In the genomic region with DNA sequence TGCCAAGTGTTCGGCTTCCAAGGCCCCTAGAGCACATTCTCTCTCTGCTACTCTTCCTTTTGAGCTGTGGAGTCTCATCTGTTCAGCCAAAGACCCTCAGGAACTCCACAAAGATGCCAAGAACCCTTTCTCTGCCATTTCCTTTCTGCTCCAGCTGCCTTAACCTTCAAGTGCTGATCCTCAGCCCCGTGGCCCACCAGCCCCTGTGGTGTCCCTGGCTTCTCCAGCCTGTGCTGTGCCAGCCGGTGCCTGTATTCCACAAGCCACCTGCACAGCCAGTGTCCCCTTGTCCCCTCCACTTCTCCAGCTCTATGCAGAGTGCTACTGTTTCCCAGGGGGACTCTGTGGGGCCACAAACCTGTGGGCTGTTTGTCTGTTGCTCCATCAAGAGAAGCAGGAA, we compare ENCODE assay signal across 13 mouse cellular contexts.
"Had no signal": no experiment of that assay in that cellular context is flagged by ENCODE, and none has a peak within 500 bp of the region (broad histone marks: within the 10 kb centered on the region; RNA-seq: fewer than 3 reads in every experiment).

No protein-coding gene starts in this region.

- H3K27me3 ChIP-seq: kidney, embryonic 15.5 days; limb, embryonic 15.5 days; liver, embryonic 12.5 days; midbrain, embryonic 15.5 days had no signal

- DNase-seq: kidney, postnatal 14 days; layer of hippocampus, postnatal 36 days; lung, embryonic 14.5 days; lung, postnatal 10 days; lung, postnatal 4 days; right cerebral cortex, adult 18-20 months; right cerebral cortex, postnatal 25 days; thymus, postnatal 36 days had no signal

- H3K4me3 ChIP-seq: kidney, embryonic 15.5 days; limb, embryonic 15.5 days; liver, embryonic 12.5 days; midbrain, embryonic 10.5 days; midbrain, embryonic 15.5 days had no signal

- ATAC-seq: liver, embryonic 12.5 days; midbrain, embryonic 15.5 days had no signal

- H3K4me2 ChIP-seq: kidney, embryonic 15.5 days; limb, embryonic 15.5 days; liver, embryonic 12.5 days; lung, embryonic 14.5 days; midbrain, embryonic 15.5 days had no signal

- H3K27ac ChIP-seq: kidney, embryonic 15.5 days; limb, embryonic 15.5 days; liver, embryonic 12.5 days; midbrain, embryonic 10.5 days; midbrain, embryonic 15.5 days had no signal

- H3K9me3 ChIP-seq: kidney, embryonic 15.5 days; limb, embryonic 15.5 days; liver, embryonic 12.5 days; midbrain, embryonic 10.5 days; midbrain, embryonic 15.5 days had no signal

- H3K9ac ChIP-seq: kidney, embryonic 15.5 days; limb, embryonic 15.5 days; liver, embryonic 12.5 days; lung, embryonic 14.5 days; midbrain, embryonic 15.5 days had no signal

- H3K4me1 ChIP-seq: liver, embryonic 12.5 days had no signal

- H3K36me3 ChIP-seq: kidney, embryonic 15.5 days; limb, embryonic 15.5 days; liver, embryonic 12.5 days had no signal
